In the genomic region with DNA sequence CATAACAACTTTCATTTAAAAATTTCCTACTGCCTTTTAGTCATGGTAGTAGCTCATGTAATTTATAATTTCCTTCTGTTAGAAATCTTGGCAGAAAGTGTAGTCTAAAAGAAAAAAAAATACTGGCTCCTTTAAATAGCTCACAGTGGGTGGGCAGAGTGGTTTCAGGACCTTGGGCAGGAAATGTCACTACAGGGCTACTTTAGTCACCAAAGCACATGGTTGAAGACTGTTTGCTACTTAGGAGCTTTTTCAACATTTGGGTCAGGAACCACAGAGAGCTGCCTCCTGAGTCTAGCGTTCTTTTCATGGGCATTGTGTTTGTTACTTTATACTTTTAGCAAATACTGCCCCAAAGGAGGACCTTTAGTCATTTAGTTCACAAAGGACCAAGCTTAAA, we compare ENCODE assay signal across 21 mouse cellular contexts. TPM values are rescaled to one million over a fixed set of nuclear protein-coding genes. Genes with fewer than 3 reads are reported as not detected.
"Had no signal": no experiment of that assay in that cellular context is flagged by ENCODE, and none has a peak within 500 bp of the region (broad histone marks: within the 10 kb centered on the region; RNA-seq: fewer than 3 reads in every experiment).

No protein-coding gene starts in this region.

- DNase-seq: gastrocnemius, postnatal 10 days; gastrocnemius, postnatal 25 days; heart, adult 18-20 months; heart, postnatal 10 days; heart, postnatal 36 days; kidney, adult 18-20 months; kidney, adult 8-10 months; kidney, postnatal 10 days; kidney, postnatal 25 days; kidney, postnatal 4 days; liver; liver, embryonic 13.5 days; liver, postnatal 0 days had no signal

- ATAC-seq: hindbrain, embryonic 16.5 days; inflammation-experienced regulatory T-cells, adult 6 months; intestine, embryonic 15.5 days; intestine, postnatal 0 days; liver, postnatal 0 days had no signal

RNA-seq across cellular contexts. Expression of gene Il1rapl2, which starts 12.2 kb away (rescaled TPM):
- total RNA-seq: gastrocnemius, postnatal 10 days; gastrocnemius, postnatal 25 days; granulocyte monocyte progenitor cell, adult 5-6 weeks; heart, adult 18-20 months; heart, adult 8-10 months; heart, postnatal 10 days; heart, postnatal 36 days had no signal
- polyA plus RNA-seq: heart, embryonic 10.5 days; inflammation-experienced regulatory T-cells, adult 6 months; intestine, postnatal 0 days; liver, embryonic 13.5 days; liver, embryonic 15.5 days; liver, postnatal 0 days had no signal
